Mouse (Mus musculus) liver, adult (tissue): ENCODE data around the gene Srarp.

Experiments used
- GATA4 ChIP-seq: IDR thresholded peaks from 2 replicates; pipeline ENCODE4 v1.6.1; 2014; ENCODE audit warnings: mild to moderate bottlenecking, low read length; ENCODE audit not compliant: insufficient replicate concordance

Gene Srarp

DNA sequence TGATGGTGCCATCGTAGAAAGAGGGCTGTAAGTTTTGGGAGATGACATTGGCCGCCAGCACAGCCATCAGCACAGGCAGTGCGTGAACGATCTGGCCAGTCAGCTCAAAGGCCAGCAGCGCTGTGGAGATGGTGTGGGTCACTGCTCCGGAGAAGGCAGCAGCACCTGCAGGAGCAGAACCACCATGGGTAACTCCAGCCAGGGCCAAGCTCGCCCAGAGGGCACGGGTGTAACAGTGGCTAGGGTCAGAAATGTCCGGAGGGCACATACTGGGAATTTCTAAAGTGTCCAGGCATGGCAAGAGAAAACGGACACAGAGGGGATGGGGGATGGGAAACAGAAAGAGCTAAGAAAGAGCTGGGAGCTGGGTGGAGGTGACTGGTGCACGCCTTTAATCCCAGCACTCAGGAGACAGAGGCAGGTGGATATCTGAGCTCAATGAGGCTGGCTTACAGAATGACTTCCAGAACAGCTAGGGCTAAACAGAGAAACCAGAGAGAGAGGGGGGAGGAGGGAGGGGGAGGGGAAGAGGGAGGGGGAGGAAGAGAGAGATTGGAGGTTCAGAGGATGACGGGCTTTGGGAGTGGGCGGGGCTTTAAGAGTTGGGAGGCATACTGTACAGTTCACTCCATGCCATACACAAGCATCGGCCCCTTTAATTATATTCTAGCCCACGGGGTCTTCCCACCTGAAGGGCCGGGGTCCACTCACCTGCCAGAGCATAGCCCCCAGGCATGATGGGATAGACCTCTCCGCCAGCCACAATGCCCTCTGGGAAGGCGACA, 46.3 kb downstream of the Srarp start:
- TF ChIP-seq GATA4 = no peak

DNA sequence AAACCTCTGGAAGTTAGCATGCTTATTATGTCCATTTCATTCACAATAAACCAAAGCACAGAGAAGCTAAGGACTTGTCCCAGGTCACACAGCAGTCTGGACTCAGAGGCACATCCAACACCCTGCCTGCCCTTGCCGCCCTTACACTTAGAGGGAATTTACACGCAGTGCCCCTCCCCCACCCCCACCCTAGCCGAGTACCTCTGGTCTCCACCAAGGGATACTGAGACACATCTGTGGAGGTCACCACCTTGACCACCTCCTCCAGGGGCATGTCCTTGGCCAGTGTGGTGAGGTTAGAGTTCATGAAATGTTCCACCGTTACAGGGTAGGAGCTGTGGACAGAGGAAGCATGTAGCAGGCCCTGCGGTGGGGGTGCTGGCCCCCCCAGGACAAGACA, 48.0 kb downstream of the Srarp start:
- TF ChIP-seq GATA4 = no peak

DNA sequence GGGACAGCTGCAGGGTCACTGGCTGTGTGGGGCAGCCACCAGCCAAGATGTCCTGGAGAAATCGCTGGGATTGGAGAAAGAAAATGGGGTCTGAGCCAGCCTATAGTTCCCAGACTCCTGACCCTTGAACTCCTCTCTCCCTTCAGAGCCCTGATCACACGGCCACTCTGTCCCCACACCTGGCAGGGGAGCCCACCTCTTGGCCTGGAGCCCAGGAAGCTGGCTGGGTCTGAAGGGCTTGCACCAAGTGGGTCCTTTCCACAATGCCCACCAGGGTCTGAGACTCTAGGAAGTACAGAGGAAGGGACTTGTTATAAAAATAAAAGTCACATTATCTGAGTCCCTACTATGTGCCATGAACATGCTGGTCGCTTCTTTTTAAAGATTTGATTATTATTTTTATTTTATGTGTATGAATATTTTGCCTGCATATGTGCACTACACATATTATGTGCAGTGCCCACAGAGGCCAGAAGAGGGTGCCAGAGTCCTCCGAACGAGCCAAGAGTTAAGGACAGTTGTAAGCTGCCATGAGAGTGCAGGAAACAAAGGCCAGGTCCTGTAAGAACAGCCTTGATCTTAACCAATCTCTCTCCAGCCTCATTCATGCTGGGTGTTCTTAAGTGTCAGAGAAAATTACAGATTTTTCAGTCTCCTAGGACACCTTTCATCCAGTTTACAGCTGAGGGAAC, 48.7 kb downstream of the Srarp start:
- TF ChIP-seq GATA4 = no peak

DNA sequence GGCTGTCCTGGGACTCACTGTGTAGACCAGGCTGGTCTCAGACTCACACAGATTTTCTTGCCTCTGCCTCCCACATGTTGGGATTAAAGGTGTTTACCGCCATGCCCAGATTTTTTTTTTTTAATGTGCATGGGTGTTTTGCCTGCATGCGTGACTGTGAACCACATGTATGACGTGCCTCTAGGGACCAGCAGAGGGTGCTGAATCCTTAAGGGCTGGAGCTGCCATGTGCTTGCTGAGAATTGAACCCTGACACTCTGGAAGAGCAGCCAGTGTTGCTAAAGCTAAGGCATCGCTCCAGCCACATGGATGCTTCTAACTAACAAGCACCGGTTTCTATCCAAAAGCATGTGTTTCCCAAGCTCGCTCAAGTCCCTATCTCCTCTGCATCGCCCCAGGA, 49.8 kb downstream of the Srarp start:
- TF ChIP-seq GATA4 = no peak

DNA sequence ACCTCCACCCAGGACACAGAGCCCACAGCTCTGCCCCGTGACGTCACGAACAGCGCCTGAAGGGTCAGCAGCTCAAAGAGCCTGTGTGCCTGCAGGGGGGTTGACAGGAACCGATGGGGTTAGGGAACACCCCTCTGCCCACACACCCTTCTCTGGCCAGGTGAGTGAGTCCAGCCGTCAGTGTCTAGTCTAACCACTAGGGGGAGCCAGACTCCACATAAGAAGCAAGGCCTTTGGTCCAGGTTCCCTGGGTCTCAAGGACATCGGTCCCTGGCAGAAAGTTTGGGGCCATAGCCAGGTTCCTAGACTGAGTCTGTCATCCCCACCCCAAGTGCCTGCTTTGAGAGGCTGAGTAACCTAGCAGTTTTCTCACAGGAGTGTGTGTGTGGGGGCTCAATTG, 50.6 kb downstream of the Srarp start:
- no peak for TF ChIP-seq GATA4
